Mouse (Mus musculus) lung, postnatal 4 days (tissue): Measurements from ENCODE around the gene Rasgef1a.

ENCODE experiments used
- DNase-seq, 2 experiments: peaks; one replicate each; pipeline ENCODE4 v3.0.0; 2021

The Rasgef1a gene

GRCm38 (mm10) chr6:118138731-118139709 is 127.8 kb downstream of the Rasgef1a start, which contains the start of gene Csgalnact2:
TSS of gene Csgalnact2 (minus strand) at chr6:118139140.
- peak; percentile 96 to 98 for DNase-seq

DNA sequence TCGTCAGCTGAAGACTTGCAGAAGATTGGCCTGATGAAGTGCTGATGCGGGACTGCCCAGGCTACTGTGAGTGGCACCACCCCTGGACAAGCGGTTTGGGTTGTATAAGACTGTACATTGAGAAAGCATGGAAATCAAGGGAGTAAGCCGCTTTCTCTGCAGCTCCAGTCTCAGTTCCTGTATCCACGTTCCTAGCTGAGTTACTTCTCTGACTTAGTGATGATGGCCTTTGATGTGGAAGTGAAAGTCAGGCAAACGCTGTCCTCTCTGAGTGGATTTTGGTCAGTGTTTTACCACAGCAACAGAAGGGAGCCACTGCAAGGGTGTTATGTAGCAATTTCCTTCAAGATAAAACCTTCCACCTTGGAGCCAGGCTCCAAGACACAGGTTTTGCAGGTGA is 129.7 kb downstream of the Rasgef1a start:
- no peak for DNase-seq
